Mouse (Mus musculus): ENCODE results near the gene Kifc3. TPM values are rescaled to one million over a fixed set of nuclear protein-coding genes. Genes with fewer than 3 reads are reported as not detected.
A peak's percentile ranks its signal among the peaks of the same experiment; 100 is the strongest.

Kifc3 gene
- polyA plus RNA-seq, 1 experiment from 2014 or later, result 20.9 TPM

GRCm38 (mm10) chr8:95223969-95224368 lies 21.4 kb upstream of the Kifc3 start:
- no peak overlapping the region for H3K4me2 ChIP-seq (replicated peaks; ENCODE audit: low read depth)
- no peaks in the 10 kb centered on the region for H3K27me3 ChIP-seq (replicated peaks; ENCODE audit: control insufficient read depth, insufficient read depth, low read length)
- no peak for TF ChIP-seq CTCF (IDR thresholded peaks at IDR 0.05; ENCODE audit: low read depth)
- H3K4me1 ChIP-seq (replicated peaks; ENCODE audit: control insufficient read depth, insufficient read depth, low read length), result no peaks in the 10 kb centered on the region
- H3K9me3 ChIP-seq (ENCODE audit: control insufficient read depth), result no peaks in the 10 kb centered on the region
- H3K36me3 ChIP-seq (ENCODE audit: control insufficient read depth, insufficient read depth), result no peaks in the 10 kb centered on the region
- H3K27ac ChIP-seq (ENCODE audit: low read depth, low read length), result no peak overlapping the region
- no peak overlapping the region for H3K4me3 ChIP-seq (ENCODE audit: low read depth, low read length)
- no peak overlapping the region for H3K9ac ChIP-seq (ENCODE audit: low read depth, low read length)
- no peak for ATAC-seq
- WGBS, result 89% methylated on average over 5 of the region's 5 CpGs

- H3K27me3 ChIP-seq (replicated peaks; ENCODE audit: control insufficient read depth, insufficient read depth, low read length), result no peaks in the 10 kb centered on the region
- H3K9ac ChIP-seq (ENCODE audit: low read depth, low read length), result no peak overlapping the region
- H3K27ac ChIP-seq (ENCODE audit: low read depth, low read length), result no peak overlapping the region
- no peaks in the 10 kb centered on the region for H3K4me1 ChIP-seq (replicated peaks; ENCODE audit: control insufficient read depth, insufficient read depth, low read length)
- H3K4me3 ChIP-seq (ENCODE audit: low read depth, low read length), result no peak overlapping the region
- ATAC-seq, result no peak
- no peak for TF ChIP-seq CTCF (IDR thresholded peaks at IDR 0.05; ENCODE audit: low read depth)
- no peaks in the 10 kb centered on the region for H3K36me3 ChIP-seq (ENCODE audit: control insufficient read depth, insufficient read depth)
- no peak overlapping the region for H3K4me2 ChIP-seq (replicated peaks; ENCODE audit: low read depth)
- no peaks in the 10 kb centered on the region for H3K9me3 ChIP-seq (ENCODE audit: control insufficient read depth)
- WGBS, result 14% methylated on average over 2 of the region's 2 CpGs
These were observed 18.4 kb upstream of the Kifc3 start for GRCm38 (mm10) chr8:95221045-95221444.

GRCm38 (mm10) chr8:95220571-95220998 lies 18.0 kb upstream of the Kifc3 start:
- WGBS, result 32% methylated on average over 7 of the region's 7 CpGs
- TF ChIP-seq CTCF (IDR thresholded peaks at IDR 0.05; ENCODE audit: low read depth), result no peak
- Histone ChIP-seq H3K36me3 (ENCODE audit: control insufficient read depth, insufficient read depth) (no peaks in the 10 kb centered on the region), H3K4me1 (replicated peaks; ENCODE audit: control insufficient read depth, insufficient read depth, low read length) (no peaks in the 10 kb centered on the region), H3K27ac (ENCODE audit: low read depth, low read length) (no peak overlapping the region), H3K27me3 (replicated peaks; ENCODE audit: control insufficient read depth, insufficient read depth, low read length) (no peaks in the 10 kb centered on the region), H3K9ac (ENCODE audit: low read depth, low read length) (no peak overlapping the region), H3K4me2 (replicated peaks; ENCODE audit: low read depth) (no peak overlapping the region), H3K4me3 (ENCODE audit: low read depth, low read length) (no peak overlapping the region), H3K9me3 (ENCODE audit: control insufficient read depth) (no peaks in the 10 kb centered on the region)
- ATAC-seq, result peak; percentile 43; the same call in 1 of the 2 replicates

GRCm38 (mm10) chr8:95219623-95220022 lies 17.0 kb upstream of the Kifc3 start:
- no peak overlapping the region for H3K9ac ChIP-seq (ENCODE audit: low read depth, low read length)
- H3K4me1 ChIP-seq (replicated peaks; ENCODE audit: control insufficient read depth, insufficient read depth, low read length), result no peaks in the 10 kb centered on the region
- no peaks in the 10 kb centered on the region for H3K9me3 ChIP-seq (ENCODE audit: control insufficient read depth)
- no peaks in the 10 kb centered on the region for H3K27me3 ChIP-seq (replicated peaks; ENCODE audit: control insufficient read depth, insufficient read depth, low read length)
- peak; percentile 46 for TF ChIP-seq CTCF (IDR thresholded peaks at IDR 0.05; ENCODE audit: low read depth)
- no peak overlapping the region for H3K4me3 ChIP-seq (ENCODE audit: low read depth, low read length)
- H3K4me2 ChIP-seq (replicated peaks; ENCODE audit: low read depth), result no peak overlapping the region
- H3K27ac ChIP-seq (ENCODE audit: low read depth, low read length), result no peak overlapping the region
- WGBS, result 91% methylated on average over 8 of the region's 8 CpGs
- ATAC-seq, result no peak
- H3K36me3 ChIP-seq (ENCODE audit: control insufficient read depth, insufficient read depth), result no peaks in the 10 kb centered on the region

- Histone ChIP-seq H3K27ac (ENCODE audit: low read depth, low read length) (no peak overlapping the region), H3K36me3 (ENCODE audit: control insufficient read depth, insufficient read depth) (no peaks in the 10 kb centered on the region), H3K9ac (ENCODE audit: low read depth, low read length) (no peak overlapping the region), H3K4me2 (replicated peaks; ENCODE audit: low read depth) (no peak overlapping the region), H3K27me3 (replicated peaks; ENCODE audit: control insufficient read depth, insufficient read depth, low read length) (no peaks in the 10 kb centered on the region), H3K9me3 (ENCODE audit: control insufficient read depth) (no peaks in the 10 kb centered on the region), H3K4me1 (replicated peaks; ENCODE audit: control insufficient read depth, insufficient read depth, low read length) (no peaks in the 10 kb centered on the region), H3K4me3 (ENCODE audit: low read depth, low read length) (no peak overlapping the region)
- TF ChIP-seq CTCF (IDR thresholded peaks at IDR 0.05; ENCODE audit: low read depth), result peak; percentile 18; the same call in 1 of the 2 replicates
- 68% methylated on average over 11 of the region's 11 CpGs for WGBS
- no peak for ATAC-seq
These were observed 13.2 kb upstream of the Kifc3 start for GRCm38 (mm10) chr8:95215709-95216360.

GRCm38 (mm10) chr8:95209924-95210323 lies 7.3 kb upstream of the Kifc3 start:
- 0 out of 2 replicates have a peak, but pooled peaks have one; percentile 19 for ATAC-seq
- Histone ChIP-seq H3K9ac (ENCODE audit: low read depth, low read length) (no peak overlapping the region), H3K27me3 (replicated peaks; ENCODE audit: control insufficient read depth, insufficient read depth, low read length) (no peaks in the 10 kb centered on the region), H3K36me3 (ENCODE audit: control insufficient read depth, insufficient read depth) (no peaks in the 10 kb centered on the region), H3K4me1 (replicated peaks; ENCODE audit: control insufficient read depth, insufficient read depth, low read length) (no peaks in the 10 kb centered on the region), H3K9me3 (ENCODE audit: control insufficient read depth) (no peaks in the 10 kb centered on the region), H3K4me2 (replicated peaks; ENCODE audit: low read depth) (peak overlapping the region; percentile 10; the same call in 1 of the 2 replicates), H3K4me3 (ENCODE audit: low read depth, low read length) (no peak overlapping the region), H3K27ac (ENCODE audit: low read depth, low read length) (no peak overlapping the region)
- 11% methylated on average over 11 of the region's 11 CpGs for WGBS
- TF ChIP-seq CTCF (IDR thresholded peaks at IDR 0.05; ENCODE audit: low read depth), result no peak
